Mouse (Mus musculus): ENCODE results near the gene Hspa4l. TPM values are rescaled to one million over a fixed set of nuclear protein-coding genes. Genes with fewer than 3 reads are reported as not detected.

Hspa4l gene
- 20.8 and 26.9 TPM in 2 replicates for polyA plus RNA-seq (2015; fragmentation: Nextera tagmentation; extraction: Ambion mirVana)

DNA sequence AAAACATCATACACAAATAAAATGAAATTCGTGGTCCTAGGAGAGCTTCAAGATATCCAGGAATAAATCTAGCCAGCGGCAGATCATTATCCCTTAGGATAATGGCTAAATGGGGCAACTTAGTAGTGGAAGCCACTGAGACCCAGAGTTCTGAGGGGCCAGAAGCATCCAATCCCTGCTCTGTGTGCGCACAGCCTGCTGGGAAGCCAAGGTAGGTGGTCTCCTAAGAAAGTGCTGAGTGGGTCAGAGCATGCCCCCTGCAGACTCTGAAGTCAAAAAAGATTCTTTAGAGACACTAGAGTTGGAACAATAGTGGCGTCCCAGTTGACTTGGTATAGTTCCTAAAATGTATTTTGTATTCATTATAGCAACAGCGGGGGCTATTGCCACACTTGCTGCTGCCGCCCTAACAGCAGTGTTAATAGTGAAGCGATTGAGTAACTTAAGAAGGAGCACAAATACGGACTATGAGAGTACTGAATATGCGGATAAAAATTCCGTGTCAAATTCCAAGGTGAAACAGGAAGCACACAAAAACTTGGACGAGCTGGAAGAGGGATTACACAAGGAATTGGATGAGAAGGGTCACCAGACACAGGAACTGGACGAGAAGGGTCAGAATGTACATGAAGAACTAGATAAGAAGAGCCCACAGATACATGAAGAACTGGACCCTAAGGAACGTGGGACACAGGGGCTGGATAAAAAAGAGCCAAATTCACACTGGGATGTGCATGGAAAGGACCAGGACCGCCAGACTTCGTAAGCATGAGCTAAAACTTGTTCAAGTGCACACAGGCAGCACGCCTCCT, at the start of gene Hspa4l:
Gene Hspa4l (plus strand): TSS at position 472 of the 812 bp plus-strand sequence.
- Histone ChIP-seq H3K9me3 (replicated peaks) (no peaks in the 10 kb centered on the region), H3K4me2 (replicated peaks) (peak within 1 kb of the TSS; percentile 98), H3K27ac (replicated peaks) (peak within 1 kb of the TSS; percentile 60; the same call in 1 of the 2 replicates), H3K27me3 (peaks cover 4% of the 10 kb centered on the region; the same call in 1 of the 2 replicates), H3K4me3 (replicated peaks) (peak within 1 kb of the TSS; percentile 68), H3K4me1 (peaks cover 13% of the 10 kb centered on the region), H3K36me3 (no peaks in the 10 kb centered on the region), H3K9ac (peak within 1 kb of the TSS; percentile 47)
- 19% methylated on average over 16 of the region's 16 CpGs for WGBS
- ATAC-seq (ENCODE audit: insufficient number of reproducible peaks, low FRiP score, low TSS enrichment, low read depth): no peak

DNA sequence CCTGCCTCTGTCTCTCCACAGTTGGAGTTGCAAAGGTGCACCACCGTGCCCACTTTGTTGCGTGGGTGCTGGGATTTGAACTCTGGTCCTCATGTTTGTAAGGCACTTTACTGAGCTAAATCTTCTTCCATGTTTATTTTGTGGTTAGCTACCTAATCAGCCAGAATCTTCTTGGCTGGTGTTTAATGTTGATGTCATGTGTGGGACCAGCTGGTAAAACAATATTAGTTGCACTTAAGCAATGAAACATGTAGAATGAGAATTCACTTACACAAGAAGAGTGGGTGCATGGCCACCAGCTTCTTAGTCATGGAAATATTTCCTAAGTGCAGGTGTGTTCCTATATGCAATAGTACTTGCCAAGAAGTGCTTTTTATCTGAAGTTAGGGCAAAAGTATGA, 49.1 kb upstream of the Hspa4l start:
- Histone ChIP-seq H3K36me3 (0 out of 2 replicates have a peak, but pooled peaks cover 6% of the 10 kb centered on the region), H3K27me3 (no peaks in the 10 kb centered on the region), H3K4me2 (replicated peaks) (no peak overlapping the region), H3K4me1 (no peaks in the 10 kb centered on the region), H3K27ac (replicated peaks) (no peak overlapping the region), H3K9ac (no peak overlapping the region), H3K9me3 (replicated peaks) (no peaks in the 10 kb centered on the region), H3K4me3 (replicated peaks) (no peak overlapping the region)
- ATAC-seq (ENCODE audit: insufficient number of reproducible peaks, low FRiP score, low TSS enrichment, low read depth): no peak
- WGBS: 97% methylated on average over 2 of the region's 2 CpGs

DNA sequence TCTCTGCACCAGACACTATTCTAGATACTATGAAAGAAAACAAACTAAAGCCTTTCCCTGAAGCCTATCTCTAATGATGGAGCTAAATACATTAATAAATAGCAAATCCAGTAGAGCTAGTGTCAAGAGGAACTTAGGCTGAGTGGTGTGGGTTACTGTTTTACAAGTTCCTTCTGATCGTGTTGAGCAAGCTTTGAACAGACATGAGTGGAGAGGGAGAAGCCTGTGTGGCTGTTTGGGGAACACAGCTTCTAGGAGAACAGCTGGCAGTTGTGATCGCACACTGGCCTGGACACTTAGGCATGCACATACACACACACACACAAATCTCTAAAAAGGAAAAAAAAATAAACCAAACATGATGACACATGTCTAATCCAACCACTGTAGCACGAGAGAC, 45.5 kb upstream of the Hspa4l start:
- Histone ChIP-seq H3K36me3 (0 out of 2 replicates have a peak, but pooled peaks cover 6% of the 10 kb centered on the region), H3K4me3 (replicated peaks) (no peak overlapping the region), H3K4me2 (replicated peaks) (no peak overlapping the region), H3K27me3 (no peaks in the 10 kb centered on the region), H3K9me3 (replicated peaks) (no peaks in the 10 kb centered on the region), H3K9ac (no peak overlapping the region), H3K27ac (replicated peaks) (no peak overlapping the region), H3K4me1 (no peaks in the 10 kb centered on the region)
- no peak for ATAC-seq (ENCODE audit: insufficient number of reproducible peaks, low FRiP score, low TSS enrichment, low read depth)
- WGBS: 66% methylated on average over 3 of the region's 3 CpGs

DNA sequence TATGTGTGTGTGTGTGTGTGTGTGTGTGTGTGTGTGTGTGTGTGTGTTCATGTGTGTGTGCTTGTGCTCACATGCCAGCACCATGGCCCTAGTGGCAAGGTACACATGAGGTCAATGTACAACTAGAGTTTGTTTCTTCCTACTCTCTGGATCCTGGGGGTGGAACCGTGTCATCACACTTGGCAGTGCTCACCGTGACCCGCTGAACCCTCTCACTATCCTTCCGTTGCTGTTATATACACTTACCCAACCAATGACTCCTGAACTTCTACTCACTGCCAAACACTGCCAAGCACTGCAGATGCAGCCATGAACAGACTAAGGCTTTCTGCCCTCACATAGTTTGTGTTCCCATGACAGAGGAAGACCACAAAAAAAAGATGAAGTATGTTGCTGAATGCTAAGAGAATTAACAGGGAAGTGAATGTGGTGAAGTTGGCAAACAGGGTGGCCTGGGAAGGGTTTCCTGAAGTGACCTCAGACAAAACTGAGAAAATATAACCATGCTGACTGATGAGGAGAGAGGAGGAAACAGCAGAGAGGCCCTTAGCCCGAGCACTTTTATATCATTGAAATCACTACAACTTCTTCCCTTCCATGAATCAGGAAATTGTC, 39.4 kb upstream of the Hspa4l start:
- ATAC-seq (ENCODE audit: insufficient number of reproducible peaks, low FRiP score, low TSS enrichment, low read depth): no peak
- no peak overlapping the region for H3K27ac ChIP-seq (replicated peaks)
- no peak overlapping the region for H3K9ac ChIP-seq
- H3K27me3 ChIP-seq: no peaks in the 10 kb centered on the region
- H3K4me3 ChIP-seq (replicated peaks): no peak overlapping the region
- WGBS: 75% methylated on average over 5 of the region's 5 CpGs
- no peak overlapping the region for H3K4me2 ChIP-seq (replicated peaks)
- 0 out of 2 replicates have a peak, but pooled peaks cover 2% of the 10 kb centered on the region for H3K36me3 ChIP-seq
- H3K9me3 ChIP-seq (replicated peaks): no peaks in the 10 kb centered on the region
- H3K4me1 ChIP-seq: no peaks in the 10 kb centered on the region

DNA sequence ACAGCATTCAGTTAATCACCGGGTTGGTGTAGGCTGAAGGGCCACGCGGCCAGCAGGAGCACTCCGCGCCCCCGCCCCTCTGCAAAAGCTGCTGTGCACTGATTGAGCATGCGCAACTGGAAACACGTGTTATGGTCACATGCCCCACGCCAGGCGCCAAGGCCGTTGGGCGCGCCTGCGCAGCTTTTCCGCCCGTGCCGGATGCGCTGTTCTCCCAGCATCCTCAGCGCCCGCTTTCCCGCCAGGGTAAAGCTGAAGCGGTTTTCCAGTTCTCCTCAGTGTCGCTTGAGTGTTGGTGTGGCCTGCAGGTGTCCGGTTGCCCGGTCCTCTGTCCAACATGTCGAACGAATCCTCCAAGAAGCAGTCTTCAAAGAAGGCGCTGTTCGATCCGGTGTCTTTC, 35.6 kb upstream of the Hspa4l start, which contains the start of gene Slc25a31:
Gene Slc25a31 (plus strand): TSS at position 201 of the 400 bp plus-strand sequence.
- Histone ChIP-seq H3K4me3 (replicated peaks) (no peak within 1 kb of the TSS), H3K27me3 (no peaks in the 10 kb centered on the region), H3K9me3 (replicated peaks) (no peaks in the 10 kb centered on the region), H3K4me1 (no peaks in the 10 kb centered on the region), H3K36me3 (no peaks in the 10 kb centered on the region), H3K9ac (no peak within 1 kb of the TSS), H3K4me2 (replicated peaks) (no peak within 1 kb of the TSS), H3K27ac (replicated peaks) (no peak within 1 kb of the TSS)
- ATAC-seq (ENCODE audit: insufficient number of reproducible peaks, low FRiP score, low TSS enrichment, low read depth): no peak
- WGBS: 90% methylated on average over 30 of the region's 30 CpGs

DNA sequence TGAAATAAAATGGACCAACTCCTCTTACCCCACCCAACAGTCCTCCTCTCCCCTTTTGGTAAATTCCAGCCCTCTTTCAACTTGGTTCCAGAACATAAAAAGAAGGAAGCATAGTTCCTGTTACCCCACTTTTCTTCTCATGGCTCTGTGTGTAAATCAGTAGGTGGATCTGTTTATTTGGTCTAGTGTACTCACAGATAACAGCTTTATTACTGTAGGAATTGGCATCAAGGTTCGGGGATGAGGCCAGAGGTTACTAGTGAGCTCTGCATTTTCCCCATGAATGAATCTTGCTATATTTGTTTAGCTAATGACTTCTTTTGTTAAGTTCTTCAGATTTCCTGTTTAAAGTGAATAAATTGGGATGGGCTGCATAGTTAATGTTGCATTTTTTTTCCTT, 28.2 kb upstream of the Hspa4l start:
- H3K36me3 ChIP-seq: no peaks in the 10 kb centered on the region
- ATAC-seq (ENCODE audit: insufficient number of reproducible peaks, low FRiP score, low TSS enrichment, low read depth): no peak
- no peak overlapping the region for H3K9ac ChIP-seq
- 52% methylated on average over 1 of the region's 1 CpGs for WGBS
- no peaks in the 10 kb centered on the region for H3K4me1 ChIP-seq
- no peaks in the 10 kb centered on the region for H3K9me3 ChIP-seq (replicated peaks)
- no peak overlapping the region for H3K4me2 ChIP-seq (replicated peaks)
- H3K27ac ChIP-seq (replicated peaks): no peak overlapping the region
- no peaks in the 10 kb centered on the region for H3K27me3 ChIP-seq
- H3K4me3 ChIP-seq (replicated peaks): no peak overlapping the region

DNA sequence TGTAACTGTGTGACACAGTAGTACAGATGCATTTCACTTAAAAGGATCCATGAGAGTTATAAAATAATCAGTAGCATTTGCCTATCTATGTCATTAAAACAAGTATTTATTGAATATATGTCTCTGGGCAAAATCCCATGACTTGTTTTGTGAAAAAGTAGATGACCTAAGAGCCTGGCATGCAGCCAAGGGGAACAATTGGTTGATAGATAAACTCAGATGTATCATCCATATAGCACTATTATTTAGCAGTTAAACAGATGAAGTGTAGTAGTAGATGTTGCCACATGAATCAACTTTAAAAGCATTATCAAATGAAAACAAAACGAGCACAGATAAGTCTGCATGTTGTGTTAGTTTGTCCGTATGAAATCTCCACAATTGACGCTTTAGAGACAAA, 25.3 kb upstream of the Hspa4l start:
- Histone ChIP-seq H3K36me3 (no peaks in the 10 kb centered on the region), H3K4me1 (no peaks in the 10 kb centered on the region), H3K9me3 (replicated peaks) (no peaks in the 10 kb centered on the region), H3K27me3 (no peaks in the 10 kb centered on the region), H3K9ac (no peak overlapping the region), H3K4me2 (replicated peaks) (no peak overlapping the region), H3K27ac (replicated peaks) (no peak overlapping the region), H3K4me3 (replicated peaks) (no peak overlapping the region)
- ATAC-seq (ENCODE audit: insufficient number of reproducible peaks, low FRiP score, low TSS enrichment, low read depth): no peak
- WGBS: 78% methylated on average over 3 of the region's 3 CpGs

DNA sequence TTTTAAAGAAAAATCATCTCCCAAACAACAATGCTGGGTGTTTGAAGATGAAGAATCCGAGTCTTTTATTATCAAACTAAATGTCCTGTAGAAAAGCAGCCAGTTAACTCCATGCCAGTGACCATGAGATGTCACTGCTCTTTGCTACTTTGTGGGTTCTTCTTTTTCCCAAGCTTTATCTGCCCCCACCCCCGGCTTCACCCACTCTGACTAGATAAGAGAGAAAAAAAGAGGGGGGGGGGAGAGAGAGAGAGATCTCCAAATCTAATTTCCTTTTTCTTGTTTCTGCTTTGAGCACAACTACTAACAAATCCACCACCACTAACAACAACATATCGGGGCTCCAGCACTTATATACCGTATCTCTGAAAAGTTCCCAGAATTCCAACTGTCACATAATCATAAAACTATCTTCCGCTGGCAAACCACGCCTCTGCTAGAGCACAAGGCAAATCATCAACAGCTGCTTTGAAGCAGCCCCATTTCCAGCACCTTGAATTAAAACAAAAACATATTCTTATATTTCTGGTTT, 5.8 kb upstream of the Hspa4l start:
- Histone ChIP-seq H3K9me3 (replicated peaks) (no peaks in the 10 kb centered on the region), H3K27ac (replicated peaks) (no peak overlapping the region), H3K36me3 (no peaks in the 10 kb centered on the region), H3K4me3 (replicated peaks) (no peak overlapping the region), H3K27me3 (no peaks in the 10 kb centered on the region), H3K4me1 (no peaks in the 10 kb centered on the region), H3K9ac (no peak overlapping the region), H3K4me2 (replicated peaks) (no peak overlapping the region)
- WGBS: 76% methylated on average over 6 of the region's 6 CpGs
- ATAC-seq (ENCODE audit: insufficient number of reproducible peaks, low FRiP score, low TSS enrichment, low read depth): no peak

DNA sequence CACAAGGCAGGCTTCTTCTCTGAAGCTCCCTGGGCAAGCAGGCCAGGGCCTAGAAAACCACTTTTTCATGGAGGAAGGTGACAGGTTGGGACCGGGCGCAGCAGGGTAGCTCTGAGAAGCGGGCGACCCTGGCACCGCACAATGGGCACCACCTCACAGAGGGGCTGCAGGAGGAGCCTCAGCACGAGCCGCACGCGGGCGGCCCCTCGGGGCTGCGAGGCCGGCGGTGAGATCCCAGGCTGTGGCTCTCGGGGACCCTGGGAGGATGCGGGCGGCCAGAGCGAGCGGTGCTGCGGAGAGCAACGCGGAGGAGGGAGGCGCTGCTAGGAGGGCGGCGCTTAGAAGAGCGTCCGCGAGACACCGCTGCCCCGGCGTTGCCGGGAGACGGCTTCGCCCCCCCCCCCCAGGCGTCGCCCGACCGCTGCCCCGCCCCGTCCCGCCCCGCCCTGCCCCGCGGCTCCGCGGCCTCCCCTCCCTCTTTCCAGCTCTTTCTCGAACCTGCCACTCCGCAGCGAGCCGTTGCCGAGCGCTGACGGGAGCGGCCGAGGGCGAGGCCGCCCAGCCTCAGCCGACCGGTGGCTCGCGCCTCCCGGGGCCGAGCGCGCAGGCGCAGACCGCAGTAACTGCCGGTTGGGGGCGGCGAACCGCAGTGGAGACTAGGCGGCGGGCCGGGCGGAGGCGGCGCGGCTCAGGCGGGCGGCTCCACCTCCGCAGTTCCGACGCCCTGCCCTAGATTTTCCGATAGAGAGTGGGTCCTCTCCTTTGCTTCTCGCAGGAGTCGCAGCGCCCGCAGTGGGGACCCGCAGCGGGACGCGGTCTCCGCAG, 753 bp downstream of the Hspa4l start:
- H3K4me2 ChIP-seq (replicated peaks): peak overlapping the region; percentile 98
- no peaks in the 10 kb centered on the region for H3K36me3 ChIP-seq
- no peaks in the 10 kb centered on the region for H3K9me3 ChIP-seq (replicated peaks)
- peak overlapping the region; percentile 60 for H3K27ac ChIP-seq (replicated peaks)
- peaks cover 4% of the 10 kb centered on the region; the same call in 1 of the 2 replicates for H3K27me3 ChIP-seq
- H3K4me1 ChIP-seq: peaks cover 13% of the 10 kb centered on the region
- peak; percentile 96 for ATAC-seq (ENCODE audit: insufficient number of reproducible peaks, low FRiP score, low TSS enrichment, low read depth)
- peak overlapping the region; percentile 68 for H3K4me3 ChIP-seq (replicated peaks)
- under 1% methylated on average over 78 of the region's 93 CpGs for whole genome bisulfite sequencing
- H3K9ac ChIP-seq: peak overlapping the region; percentile 47

DNA sequence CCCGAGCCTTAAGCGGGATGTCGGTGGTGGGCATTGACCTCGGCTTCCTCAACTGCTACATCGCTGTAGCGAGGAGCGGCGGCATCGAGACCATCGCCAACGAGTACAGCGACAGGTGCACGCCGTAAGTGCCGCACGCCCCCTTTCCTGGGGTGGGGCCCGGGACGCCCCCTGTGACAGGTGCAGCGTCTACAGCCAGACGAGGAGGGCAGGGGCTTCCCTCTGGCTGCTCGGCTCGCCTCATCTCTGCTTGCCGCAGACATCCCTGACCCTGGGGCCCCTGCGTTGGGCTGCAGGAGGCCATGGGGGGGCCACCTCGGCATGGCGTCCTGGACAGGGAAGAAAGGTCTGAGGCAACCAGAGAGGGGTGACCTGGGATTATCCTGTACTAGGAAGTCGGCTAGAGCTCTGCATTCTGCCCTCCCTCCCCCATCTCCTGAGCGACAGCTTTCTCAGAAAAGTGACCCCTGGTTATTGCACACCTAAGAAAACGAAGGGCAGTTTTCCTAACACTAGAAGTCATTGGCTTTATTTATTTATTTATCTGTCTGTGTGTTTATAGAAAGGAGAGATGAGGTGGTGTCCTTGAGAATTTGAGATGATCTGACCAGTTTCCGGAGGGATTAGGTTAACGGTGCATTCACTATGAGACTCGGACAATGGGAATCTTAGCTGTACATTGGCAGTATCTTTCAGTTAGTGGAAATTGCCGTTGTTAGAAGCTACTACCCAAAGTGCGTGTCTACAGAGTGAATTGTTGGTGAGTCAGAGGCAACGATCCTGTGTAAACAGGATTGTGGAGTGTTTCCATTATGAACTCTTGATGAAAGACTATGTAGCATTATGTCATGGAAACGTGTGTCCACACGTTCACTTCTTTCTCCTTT, 1.6 kb downstream of the Hspa4l start:
- peak overlapping the region; percentile 60 for H3K27ac ChIP-seq (replicated peaks)
- peaks cover 4% of the 10 kb centered on the region; the same call in 1 of the 2 replicates for H3K27me3 ChIP-seq
- peak overlapping the region; percentile 98 for H3K4me2 ChIP-seq (replicated peaks)
- no peaks in the 10 kb centered on the region for H3K9me3 ChIP-seq (replicated peaks)
- H3K4me3 ChIP-seq (replicated peaks): peak overlapping the region; percentile 68
- H3K9ac ChIP-seq: peak overlapping the region; percentile 47
- H3K4me1 ChIP-seq: peaks cover 13% of the 10 kb centered on the region
- H3K36me3 ChIP-seq: no peaks in the 10 kb centered on the region
- 4% methylated on average over 37 of the region's 37 CpGs for WGBS
- ATAC-seq (ENCODE audit: insufficient number of reproducible peaks, low FRiP score, low TSS enrichment, low read depth): peak; percentile 30

Data from embryonic facial prominence, embryonic 15.5 days (tissue).